Mouse (Mus musculus): ENCODE results near the gene Stx7. TPM values are rescaled to one million over a fixed set of nuclear protein-coding genes. Genes with fewer than 3 reads are reported as not detected.

Stx7 gene
- polyA plus RNA-seq, 1 experiment from 2014 or later, result 42.3 TPM

- H3K4me1 ChIP-seq, result peaks cover 30% of the 10 kb centered on the region
- H3K27me3 ChIP-seq (ENCODE audit: poor library complexity, severe bottlenecking), result no peaks in the 10 kb centered on the region
- no peaks in the 10 kb centered on the region for H3K36me3 ChIP-seq (replicated peaks)
- no peak for DNase-seq (ENCODE audit: extremely low spot score, low spot score)
- no peak overlapping the region for H3K4me3 ChIP-seq
- H3K9me3 ChIP-seq, result no peaks in the 10 kb centered on the region
- WGBS, result 74% methylated on average over 4 of the region's 4 CpGs
- H3K27ac ChIP-seq, result no peak overlapping the region
Measured at GRCm38 (mm10) chr10:24232281-24232680, 83.2 kb downstream of the Stx7 start.

GRCm38 (mm10) chr10:24235426-24236283, 86.6 kb downstream of the Stx7 start:
- H3K4me3 ChIP-seq, result no peak overlapping the region
- H3K27ac ChIP-seq, result no peak overlapping the region
- no peaks in the 10 kb centered on the region for H3K9me3 ChIP-seq
- H3K27me3 ChIP-seq (ENCODE audit: poor library complexity, severe bottlenecking), result no peaks in the 10 kb centered on the region
- no peak for DNase-seq (ENCODE audit: extremely low spot score, low spot score)
- 73% methylated on average over 23 of the region's 23 CpGs for WGBS
- H3K36me3 ChIP-seq (replicated peaks), result no peaks in the 10 kb centered on the region
- H3K4me1 ChIP-seq, result peaks cover 15% of the 10 kb centered on the region

Other genes with a start within 250 kb of the Stx7 start
- not detected in 2 replicates for gene Taar1, start 228.9 kb upstream of the Stx7 start, polyA plus RNA-seq (2016; fragmentation: Nextera tagmentation; extraction: Ambion mirVana)
- gene Taar2, start 210.7 kb upstream of the Stx7 start, polyA plus RNA-seq (2016; fragmentation: Nextera tagmentation; extraction: Ambion mirVana), result not detected in 2 replicates
- gene Taar3, start 199.7 kb upstream of the Stx7 start, polyA plus RNA-seq (2016; fragmentation: Nextera tagmentation; extraction: Ambion mirVana), result not detected in 2 replicates
- gene Taar4, start 188.8 kb upstream of the Stx7 start, polyA plus RNA-seq (2016; fragmentation: Nextera tagmentation; extraction: Ambion mirVana), result not detected in 2 replicates
- gene Taar5, start 178.6 kb upstream of the Stx7 start, polyA plus RNA-seq (2016; fragmentation: Nextera tagmentation; extraction: Ambion mirVana), result not detected in 2 replicates
- gene Taar6, start 163.7 kb upstream of the Stx7 start, polyA plus RNA-seq (2016; fragmentation: Nextera tagmentation; extraction: Ambion mirVana), result not detected in 2 replicates
- not detected in 2 replicates for gene Taar7a, start 155.8 kb upstream of the Stx7 start, polyA plus RNA-seq (2016; fragmentation: Nextera tagmentation; extraction: Ambion mirVana)
- gene Taar7b, start 149.4 kb upstream of the Stx7 start, polyA plus RNA-seq (2016; fragmentation: Nextera tagmentation; extraction: Ambion mirVana), result not detected in 2 replicates
- gene Taar7d, start 122.1 kb upstream of the Stx7 start, polyA plus RNA-seq (2016; fragmentation: Nextera tagmentation; extraction: Ambion mirVana), result not detected in 2 replicates
- gene Taar7e, start 111.7 kb upstream of the Stx7 start, polyA plus RNA-seq (2016; fragmentation: Nextera tagmentation; extraction: Ambion mirVana), result not detected in 2 replicates
- gene Taar7f, start 99.8 kb upstream of the Stx7 start, polyA plus RNA-seq (2016; fragmentation: Nextera tagmentation; extraction: Ambion mirVana), result not detected in 2 replicates
- gene Taar8a, start 72.8 kb upstream of the Stx7 start, polyA plus RNA-seq (2016; fragmentation: Nextera tagmentation; extraction: Ambion mirVana), result not detected in 2 replicates
- not detected in 2 replicates for gene Taar8b, start 57.0 kb upstream of the Stx7 start, polyA plus RNA-seq (2016; fragmentation: Nextera tagmentation; extraction: Ambion mirVana)
- gene Taar8c, start 47.4 kb upstream of the Stx7 start, polyA plus RNA-seq (2016; fragmentation: Nextera tagmentation; extraction: Ambion mirVana), result not detected in 2 replicates
- gene Taar9, start 39.8 kb upstream of the Stx7 start, polyA plus RNA-seq (2016; fragmentation: Nextera tagmentation; extraction: Ambion mirVana), result 0.19 TPM in 1 of 2 replicates, not detected in the other
- gene Moxd1, start 74.2 kb downstream of the Stx7 start, polyA plus RNA-seq (2016; fragmentation: Nextera tagmentation; extraction: Ambion mirVana), result 3.9 and 5.1 TPM in 2 replicates